Mouse (Mus musculus) ES-Bruce4 (cell line): ENCODE data around the gene Myrfl.

ENCODE experiments used
- CTCF ChIP-seq: IDR thresholded peaks from one replicate; pipeline ENCODE4 v1.8.1; 2011; ENCODE audit warnings: low read depth, low read length
- EP300 ChIP-seq: IDR thresholded peaks from 2 replicates; pipeline ENCODE4 v1.6.1; 2011; ENCODE audit warnings: low read depth, low read length; ENCODE audit not compliant: insufficient read depth
- POLR2A ChIP-seq: IDR thresholded peaks from one replicate; pipeline ENCODE4 v1.8.1; 2011; ENCODE audit warnings: low read length; ENCODE audit not compliant: insufficient read depth

DNA sequence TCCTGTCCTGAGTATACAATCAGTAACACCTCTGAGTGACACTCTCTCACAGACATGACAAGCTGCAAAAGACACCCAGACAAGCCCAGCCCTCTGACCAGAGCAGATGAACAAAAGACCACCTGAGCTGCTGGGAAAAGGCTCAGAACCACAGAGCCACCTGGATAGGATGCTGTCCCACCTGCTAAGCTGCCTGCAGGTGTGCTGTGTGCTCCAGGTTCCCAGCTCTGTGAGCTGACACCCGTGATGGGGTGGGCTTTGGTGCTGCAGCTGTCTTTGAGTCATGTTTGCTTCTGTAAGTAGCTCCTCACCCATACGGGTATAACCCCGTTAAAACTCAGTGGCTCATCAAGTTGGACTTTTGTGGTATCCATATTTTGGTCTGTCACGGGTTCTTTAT is 95.4 kb downstream of the Myrfl start:
- TF ChIP-seq EP300 (no peak), POLR2A (no peak), CTCF (no peak)
